Mouse (Mus musculus) intestine, postnatal 0 days (tissue): ENCODE results near the gene Pmm2. TPM values are rescaled to one million over a fixed set of nuclear protein-coding genes. Genes with fewer than 3 reads are reported as not detected.
A peak's percentile ranks its signal among the peaks of the same experiment; 100 is the strongest.

ENCODE experiments used
- ATAC-seq: fragments of 200-750 bp; cut with Nextera tagmentation; 2 replicates; pipeline ENCODE4 v1.8.0; 2017; ENCODE audit warnings: mild to moderate bottlenecking, moderate TSS enrichment, moderate library complexity
- H3K27ac ChIP-seq: fragments of 300-500 bp; sonication (generic); 2 replicates; pipeline ENCODE4 v1.5.1; 2014; ENCODE audit warnings: mild to moderate bottlenecking, low read depth, low read length, moderate library complexity
- H3K27me3 ChIP-seq: fragments of 300-500 bp; sonication (generic); replicated peaks from 2 replicates; pipeline ENCODE4 v1.6.1; 2014; ENCODE audit warnings: low read length, mixed read lengths; ENCODE audit not compliant: control insufficient read depth, insufficient read depth
- H3K36me3 ChIP-seq: fragments of 300-500 bp; sonication (generic); 2 replicates; pipeline ENCODE4 v1.6.1; 2014; ENCODE audit warnings: mild to moderate bottlenecking, moderate library complexity; ENCODE audit not compliant: control insufficient read depth, insufficient read depth
- H3K4me1 ChIP-seq: fragments of 300-500 bp; sonication (generic); replicated peaks from 2 replicates; pipeline ENCODE4 v1.6.1; 2014; ENCODE audit warnings: antibody characterized with exemption, low read length, mixed read lengths; ENCODE audit not compliant: control insufficient read depth, insufficient read depth
- H3K4me2 ChIP-seq: fragments of 300-500 bp; sonication (generic); replicated peaks from 2 replicates; pipeline ENCODE4 v1.6.1; 2014; ENCODE audit warnings: low read depth, mild to moderate bottlenecking, moderate library complexity
- H3K4me3 ChIP-seq: fragments of 300-500 bp; sonication (generic); 2 replicates; pipeline ENCODE4 v1.5.1; 2014; ENCODE audit warnings: low read depth, low read length
- H3K9ac ChIP-seq: fragments of 300-500 bp; sonication (generic); 2 replicates; pipeline ENCODE4 v1.6.1; 2014; ENCODE audit warnings: mild to moderate bottlenecking, low read depth, low read length
- H3K9me3 ChIP-seq: fragments of 300-500 bp; sonication (generic); 2 replicates; pipeline ENCODE4 v1.6.1; 2016; ENCODE audit warnings: mixed run types; ENCODE audit not compliant: control insufficient read depth
- CTCF ChIP-seq: sonication (generic); IDR thresholded peaks from 2 replicates; pipeline ENCODE4 v1.5.1; 2016; ENCODE audit warnings: low read depth, mild to moderate bottlenecking, control low read depth, antibody characterized with exemption, moderate library complexity
- WGBS: fragments of 180-500 bp; shearing (Covaris S2); extraction: QIAGEN DNeasy Blood & Tissue Kit; methylation state at CpG from one replicate; pipeline ENCODE4 v1.1.7; 2014; 5-methylcytosine and 5-hydroxymethylcytosine counted together
- polyA plus RNA-seq: library from polyadenylated mRNA; unstranded; fragments of >200 nt; fragmentation: Nextera tagmentation; extraction: Ambion mirVana; gene quantifications from 2 replicates; pipeline ENCODE4 v1.2.1, GENCODE M21; 2015

Gene Pmm2
- 116 and 120 TPM in 2 replicates for polyA plus RNA-seq

DNA sequence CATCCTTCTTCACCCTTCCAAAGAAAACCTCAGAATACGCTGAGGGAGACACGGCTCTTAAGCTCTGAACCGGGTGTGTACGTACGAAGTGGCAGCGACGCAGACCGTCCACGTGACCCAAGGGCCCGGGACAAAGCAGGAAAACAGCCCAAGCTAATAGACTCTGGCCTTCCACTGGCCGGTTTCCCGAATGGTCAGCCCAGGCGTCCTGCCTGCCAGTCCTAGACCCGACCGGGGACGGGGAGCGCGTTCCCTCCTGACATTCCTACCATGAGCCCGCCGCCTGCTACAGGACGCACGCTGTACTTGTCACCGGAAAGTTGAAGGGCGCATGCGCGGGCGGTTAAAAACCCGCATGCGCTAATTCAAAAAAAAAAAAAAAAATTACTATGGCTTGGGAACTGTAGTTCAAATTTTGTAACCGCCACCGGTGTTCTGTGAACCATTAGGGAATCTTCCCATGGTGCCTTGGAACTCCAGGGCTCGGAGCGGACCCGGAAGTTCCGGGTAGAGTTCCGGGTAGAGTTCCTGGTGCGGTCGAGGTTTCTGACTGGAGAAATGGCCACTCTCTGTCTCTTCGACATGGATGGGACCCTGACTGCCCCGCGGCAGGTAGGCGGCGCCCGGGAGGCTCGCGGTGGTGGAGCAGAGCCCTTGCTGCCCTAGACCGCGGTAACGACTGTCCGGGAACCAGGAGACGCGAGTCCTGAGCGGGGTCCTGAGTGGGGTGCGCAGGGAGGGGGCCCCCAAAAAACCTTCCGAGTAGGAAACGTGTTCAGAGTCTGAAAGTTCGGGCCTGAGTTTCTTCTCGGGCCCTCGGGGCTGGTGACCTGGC lies at the start of gene Pmm2, which contains the start of gene Tmem186:
Gene Pmm2 (plus strand): TSS at position 458 of the 835 bp plus-strand sequence.
Gene Tmem186 (minus strand): TSS at position 496 of the 835 bp plus-strand sequence.
- Histone ChIP-seq H3K9me3 (no peaks in the 10 kb centered on the region), H3K36me3 (0 out of 2 replicates have a peak, but pooled peaks cover 9% of the 10 kb centered on the region), H3K4me2 (peak within 1 kb of the TSS; percentile 88), H3K4me3 (peak within 1 kb of the TSS; percentile 60), H3K9ac (peak within 1 kb of the TSS; percentile 81), H3K4me1 (no peaks in the 10 kb centered on the region; the same call in 1 of the 2 replicates), H3K27me3 (no peaks in the 10 kb centered on the region), H3K27ac (peak within 1 kb of the TSS; percentile 95)
- under 1% methylated on average over 59 of the region's 59 CpGs for WGBS
- peak; percentile 60 for TF ChIP-seq CTCF
- peak; percentile 85 for ATAC-seq

DNA sequence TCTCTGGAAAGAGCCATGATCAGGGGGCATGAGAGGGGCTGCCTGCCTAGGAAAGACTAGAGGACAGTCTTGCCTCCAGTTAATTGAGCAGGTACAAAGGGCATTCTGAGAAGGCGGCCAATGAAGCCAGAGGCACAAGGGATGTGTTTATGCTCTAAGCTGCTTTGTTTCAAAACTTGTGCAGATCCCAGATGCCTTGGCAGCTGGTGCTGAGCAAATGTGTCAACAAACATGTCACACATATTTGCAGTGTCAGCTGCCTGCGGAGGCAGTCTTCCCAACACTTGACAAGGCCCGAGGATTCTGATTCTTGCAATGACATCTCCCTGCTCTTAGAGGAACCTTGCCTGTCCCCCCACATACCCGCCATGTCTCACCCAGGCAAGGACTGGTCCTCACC lies 42.1 kb upstream of the Pmm2 start:
- WGBS, result 57% methylated on average over 4 of the region's 4 CpGs
- Histone ChIP-seq H3K4me3 (no peak overlapping the region), H3K27ac (no peak overlapping the region), H3K9me3 (no peaks in the 10 kb centered on the region), H3K36me3 (no peaks in the 10 kb centered on the region; the same call in 1 of the 2 replicates), H3K4me1 (no peaks in the 10 kb centered on the region), H3K9ac (no peak overlapping the region), H3K27me3 (no peaks in the 10 kb centered on the region), H3K4me2 (no peak overlapping the region)
- no peak for TF ChIP-seq CTCF
- no peak for ATAC-seq

DNA sequence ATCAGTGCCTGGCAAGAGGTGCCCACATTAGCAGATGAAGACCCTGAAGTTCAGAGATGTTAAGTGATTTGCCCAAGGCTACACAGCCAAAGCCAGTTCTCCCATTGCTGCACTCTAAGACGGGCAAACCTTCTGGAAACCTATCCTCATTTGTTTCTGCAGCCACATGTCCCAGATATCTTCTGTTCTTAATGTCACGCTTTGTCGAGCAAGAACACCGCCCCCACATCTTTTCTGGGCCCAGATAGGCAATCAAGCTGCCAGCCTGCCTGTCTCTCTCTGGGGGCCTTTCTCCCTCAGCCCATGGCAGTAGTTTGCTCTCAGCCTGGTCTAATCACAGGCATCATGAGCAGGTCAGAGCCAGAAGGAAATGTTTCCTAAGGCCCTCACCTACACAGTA lies 41.1 kb upstream of the Pmm2 start:
- no peaks in the 10 kb centered on the region for H3K4me1 ChIP-seq
- no peaks in the 10 kb centered on the region for H3K9me3 ChIP-seq
- no peak overlapping the region for H3K9ac ChIP-seq
- no peaks in the 10 kb centered on the region; the same call in 1 of the 2 replicates for H3K36me3 ChIP-seq
- H3K27ac ChIP-seq, result no peak overlapping the region
- H3K27me3 ChIP-seq, result no peaks in the 10 kb centered on the region
- no peak for ATAC-seq
- H3K4me2 ChIP-seq, result no peak overlapping the region
- no peak for TF ChIP-seq CTCF
- H3K4me3 ChIP-seq, result no peak overlapping the region
- 89% methylated on average over 4 of the region's 4 CpGs for WGBS

DNA sequence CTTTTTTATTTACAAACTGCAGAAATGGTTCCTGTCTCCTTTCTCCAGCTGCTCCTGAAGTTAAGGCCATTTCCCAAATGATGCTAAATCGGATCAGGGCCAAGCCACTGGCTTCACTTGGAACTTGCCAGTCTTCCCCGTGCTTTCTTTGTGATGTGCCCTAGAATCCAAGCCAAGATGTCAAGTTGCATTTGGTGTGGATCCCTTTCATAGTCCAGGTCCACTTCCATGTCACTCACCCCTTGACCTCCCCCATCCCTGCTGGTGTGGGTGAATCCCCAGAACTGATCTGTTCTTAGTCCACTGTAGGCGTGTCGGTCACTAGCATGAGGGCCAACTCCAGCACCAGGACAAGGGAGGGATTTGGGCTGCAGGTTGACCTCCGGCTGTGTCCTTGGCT lies 40.0 kb upstream of the Pmm2 start:
- no peaks in the 10 kb centered on the region for H3K9me3 ChIP-seq
- TF ChIP-seq CTCF, result no peak
- H3K4me2 ChIP-seq, result no peak overlapping the region
- peaks cover 7% of the 10 kb centered on the region; the same call in 1 of the 2 replicates for H3K36me3 ChIP-seq
- ATAC-seq, result no peak
- H3K4me3 ChIP-seq, result no peak overlapping the region
- no peak overlapping the region for H3K9ac ChIP-seq
- WGBS, result 91% methylated on average over 5 of the region's 5 CpGs
- no peaks in the 10 kb centered on the region for H3K4me1 ChIP-seq
- H3K27ac ChIP-seq, result no peak overlapping the region
- no peaks in the 10 kb centered on the region for H3K27me3 ChIP-seq

DNA sequence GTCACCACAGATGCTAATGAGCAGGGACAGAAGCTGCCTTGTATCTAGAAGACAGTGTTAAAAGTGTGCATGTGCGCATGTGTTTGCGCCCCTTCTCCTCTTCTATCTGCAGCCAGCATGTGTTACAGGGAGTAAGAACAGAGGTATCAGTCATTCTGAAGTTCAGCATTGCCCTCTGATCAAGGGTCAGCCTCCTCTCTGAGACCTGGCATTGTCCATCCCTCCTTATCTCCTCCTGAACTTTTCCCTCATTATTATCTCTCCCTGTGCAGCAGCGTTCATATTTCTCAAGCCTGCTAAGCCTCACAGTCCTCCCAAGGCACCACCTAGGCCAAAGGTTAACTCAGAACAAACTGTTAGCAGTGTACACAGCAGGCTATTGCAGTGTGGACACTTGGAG lies 33.7 kb upstream of the Pmm2 start:
- no peak overlapping the region for H3K4me2 ChIP-seq
- WGBS, result 26% methylated on average over 3 of the region's 3 CpGs
- H3K27me3 ChIP-seq, result no peaks in the 10 kb centered on the region
- H3K9ac ChIP-seq, result no peak overlapping the region
- no peak overlapping the region for H3K4me3 ChIP-seq
- ATAC-seq, result peak; percentile 92
- TF ChIP-seq CTCF, result no peak
- peak overlapping the region; percentile 66 for H3K27ac ChIP-seq
- peaks cover 12% of the 10 kb centered on the region for H3K36me3 ChIP-seq
- no peaks in the 10 kb centered on the region for H3K9me3 ChIP-seq
- H3K4me1 ChIP-seq, result 0 out of 2 replicates have a peak, but pooled peaks cover 2% of the 10 kb centered on the region

DNA sequence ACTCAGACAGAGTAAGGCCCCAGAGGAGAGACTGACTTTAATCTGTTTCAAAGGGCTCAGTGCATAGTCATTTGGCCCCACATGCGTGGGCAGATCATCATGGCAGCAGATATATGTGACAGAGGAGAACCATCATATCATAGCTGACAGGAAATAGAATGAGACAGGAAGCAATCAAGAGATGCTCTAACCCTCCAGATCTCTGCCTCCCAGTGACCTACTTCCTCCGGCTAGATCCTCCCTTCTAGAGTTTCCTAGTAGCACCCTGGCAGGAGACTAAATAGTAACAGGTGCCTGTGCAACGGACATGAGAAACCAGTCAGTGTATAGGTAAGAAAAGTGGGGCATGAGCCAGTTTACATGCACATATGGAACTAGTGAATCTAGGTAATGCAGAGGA lies 27.1 kb upstream of the Pmm2 start:
- Histone ChIP-seq H3K36me3 (peaks cover 33% of the 10 kb centered on the region), H3K9ac (no peak overlapping the region), H3K27me3 (no peaks in the 10 kb centered on the region), H3K4me2 (no peak overlapping the region), H3K4me3 (no peak overlapping the region), H3K27ac (no peak overlapping the region), H3K4me1 (0 out of 2 replicates have a peak, but pooled peaks cover 1% of the 10 kb centered on the region), H3K9me3 (no peaks in the 10 kb centered on the region)
- 74% methylated on average over 3 of the region's 3 CpGs for WGBS
- no peak for TF ChIP-seq CTCF
- no peak for ATAC-seq
